Mouse (Mus musculus) stomach, embryonic 16.5 days (tissue): ENCODE measurements around the gene Ppp1r37. TPM values are rescaled to one million over a fixed set of nuclear protein-coding genes. Genes with fewer than 3 reads are reported as not detected.

ENCODE experiments used
- ATAC-seq: fragments of 200-750 bp; cut with Nextera tagmentation; 2 replicates; pipeline ENCODE4 v1.8.0; 2017; ENCODE audit warnings: moderate number of reproducible peaks, moderate TSS enrichment; ENCODE audit not compliant: insufficient read depth, low FRiP score
- H3K27ac ChIP-seq: fragments of 300-500 bp; sonication (generic); 2 replicates; pipeline ENCODE4 v1.5.1; 2014; ENCODE audit warnings: low read length
- H3K27me3 ChIP-seq: fragments of 300-500 bp; sonication (generic); 2 replicates; pipeline ENCODE4 v1.6.1; 2014; ENCODE audit warnings: low read length, control low read depth, mixed read lengths; ENCODE audit not compliant: control insufficient read depth, insufficient read depth
- H3K36me3 ChIP-seq: fragments of 300-500 bp; sonication (generic); 2 replicates; pipeline ENCODE4 v1.6.1; 2014; ENCODE audit warnings: low read length; ENCODE audit not compliant: control insufficient read depth, insufficient read depth
- H3K4me1 ChIP-seq: fragments of 300-500 bp; sonication (generic); 2 replicates; pipeline ENCODE4 v1.6.1; 2014; ENCODE audit warnings: low read length, control low read depth, mixed read lengths; ENCODE audit not compliant: control insufficient read depth, insufficient read depth
- H3K4me2 ChIP-seq: fragments of 300-500 bp; sonication (generic); 2 replicates; pipeline ENCODE4 v1.6.1; 2014; ENCODE audit warnings: low read depth, low read length, mixed read lengths
- H3K4me3 ChIP-seq: fragments of 300-500 bp; sonication (generic); replicated peaks from 2 replicates; pipeline ENCODE4 v1.5.1; 2014; ENCODE audit warnings: mild to moderate bottlenecking, low read length
- H3K9ac ChIP-seq: fragments of 300-500 bp; sonication (generic); 2 replicates; pipeline ENCODE4 v1.6.1; 2014; ENCODE audit warnings: low read length
- H3K9me3 ChIP-seq: fragments of 300-500 bp; sonication (generic); replicated peaks from 2 replicates; pipeline ENCODE4 v1.6.1; 2016; ENCODE audit warnings: low read length, control low read depth; ENCODE audit not compliant: control insufficient read depth
- WGBS: fragments of 180-500 bp; shearing (Covaris S2); extraction: QIAGEN DNeasy Blood & Tissue Kit; methylation state at CpG from one replicate; pipeline ENCODE4 v1.1.7; 2014; 5-methylcytosine and 5-hydroxymethylcytosine counted together
- polyA plus RNA-seq: library from polyadenylated mRNA; unstranded; fragments of >200 nt; fragmentation: Nextera tagmentation; extraction: Ambion mirVana; gene quantifications from 2 replicates; pipeline ENCODE4 v1.2.1, GENCODE M21; 2015

The Ppp1r37 gene
- polyA plus RNA-seq, 1 experiment from 2014 or later, result 20.4 TPM

- Histone ChIP-seq H3K4me3 (no peak overlapping the region), H3K9ac (no peak overlapping the region), H3K4me1 (no peaks in the 10 kb centered on the region), H3K36me3 (no peaks in the 10 kb centered on the region), H3K9me3 (no peaks in the 10 kb centered on the region), H3K27ac (no peak overlapping the region), H3K4me2 (no peak overlapping the region), H3K27me3 (no peaks in the 10 kb centered on the region)
- 64% methylated on average over 12 of the region's 12 CpGs for WGBS
- ATAC-seq, result no peak
Measured at GRCm38 (mm10) chr7:19500420-19501363, 62.2 kb downstream of the Ppp1r37 start.

GRCm38 (mm10) chr7:19498326-19498725 is 64.5 kb downstream of the Ppp1r37 start:
- Histone ChIP-seq H3K4me1 (no peaks in the 10 kb centered on the region), H3K4me2 (no peak overlapping the region), H3K9me3 (no peaks in the 10 kb centered on the region), H3K36me3 (no peaks in the 10 kb centered on the region), H3K27me3 (no peaks in the 10 kb centered on the region), H3K27ac (no peak overlapping the region), H3K9ac (no peak overlapping the region), H3K4me3 (no peak overlapping the region)
- WGBS, result 33% methylated on average over 4 of the region's 4 CpGs
- ATAC-seq, result no peak

- WGBS, result 58% methylated on average over 5 of the region's 5 CpGs
- no peak overlapping the region for H3K4me2 ChIP-seq
Measured at GRCm38 (mm10) chr7:19496214-19496555, 66.7 kb downstream of the Ppp1r37 start.

GRCm38 (mm10) chr7:19495521-19496213 is 67.2 kb downstream of the Ppp1r37 start:
- Histone ChIP-seq H3K36me3 (no peaks in the 10 kb centered on the region), H3K4me3 (no peak overlapping the region), H3K27me3 (peaks cover 7% of the 10 kb centered on the region; the same call in 1 of the 2 replicates), H3K27ac (no peak overlapping the region), H3K4me2 (no peak overlapping the region), H3K9ac (no peak overlapping the region), H3K4me1 (no peaks in the 10 kb centered on the region), H3K9me3 (no peaks in the 10 kb centered on the region)
- 50% methylated on average over 20 of the region's 20 CpGs for WGBS
- peak; percentile 19; the same call in 1 of the 2 replicates for ATAC-seq

More at GRCm38 (mm10) chr7:19496214-19496555, 66.7 kb downstream of the Ppp1r37 start:
- no peak overlapping the region for H3K4me3 ChIP-seq
- H3K36me3 ChIP-seq, result no peaks in the 10 kb centered on the region
- ATAC-seq, result no peak
- H3K9me3 ChIP-seq, result no peaks in the 10 kb centered on the region
- no peaks in the 10 kb centered on the region for H3K4me1 ChIP-seq
- H3K9ac ChIP-seq, result no peak overlapping the region
- H3K27ac ChIP-seq, result no peak overlapping the region
- H3K27me3 ChIP-seq, result peaks cover 3% of the 10 kb centered on the region; the same call in 1 of the 2 replicates

GRCm38 (mm10) chr7:19494751-19495474 is 68.0 kb downstream of the Ppp1r37 start:
- Histone ChIP-seq H3K9ac (no peak overlapping the region), H3K4me2 (no peak overlapping the region), H3K36me3 (no peaks in the 10 kb centered on the region), H3K27ac (no peak overlapping the region), H3K4me1 (no peaks in the 10 kb centered on the region), H3K4me3 (no peak overlapping the region), H3K27me3 (peaks cover 12% of the 10 kb centered on the region; the same call in 1 of the 2 replicates), H3K9me3 (no peaks in the 10 kb centered on the region)
- ATAC-seq, result no peak
- WGBS, result 79% methylated on average over 25 of the region's 25 CpGs

GRCm38 (mm10) chr7:19491731-19492130 is 71.1 kb downstream of the Ppp1r37 start:
- ATAC-seq, result peak; percentile 21; the same call in 1 of the 2 replicates
- H3K9me3 ChIP-seq, result no peaks in the 10 kb centered on the region
- 3% methylated on average over 26 of the region's 26 CpGs for WGBS
- no peaks in the 10 kb centered on the region for H3K36me3 ChIP-seq
- peak overlapping the region; percentile 46 for H3K4me2 ChIP-seq
- peak overlapping the region; percentile 26 for H3K4me3 ChIP-seq
- H3K9ac ChIP-seq, result peak overlapping the region; percentile 65
- 0 out of 2 replicates have a peak overlapping the region, but pooled peaks have one; percentile 14 for H3K27ac ChIP-seq
- H3K27me3 ChIP-seq, result peaks cover 38% of the 10 kb centered on the region
- peaks cover 5% of the 10 kb centered on the region; the same call in 1 of the 2 replicates for H3K4me1 ChIP-seq

- 15% methylated on average over 31 of the region's 31 CpGs for WGBS
- no peak for ATAC-seq
- peaks cover 38% of the 10 kb centered on the region for H3K27me3 ChIP-seq
Measured at GRCm38 (mm10) chr7:19489525-19489924, 73.4 kb downstream of the Ppp1r37 start.

GRCm38 (mm10) chr7:19486549-19486948 is 76.3 kb downstream of the Ppp1r37 start:
- H3K9me3 ChIP-seq, result no peaks in the 10 kb centered on the region
- no peak overlapping the region for H3K4me2 ChIP-seq
- 83% methylated on average over 7 of the region's 7 CpGs for WGBS
- peaks cover 5% of the 10 kb centered on the region; the same call in 1 of the 2 replicates for H3K4me1 ChIP-seq
- H3K4me3 ChIP-seq, result no peak overlapping the region
- no peak overlapping the region for H3K9ac ChIP-seq
- H3K27me3 ChIP-seq, result peaks cover 38% of the 10 kb centered on the region
- no peaks in the 10 kb centered on the region for H3K36me3 ChIP-seq
- no peak overlapping the region for H3K27ac ChIP-seq
- no peak for ATAC-seq

More at GRCm38 (mm10) chr7:19489525-19489924, 73.4 kb downstream of the Ppp1r37 start:
- H3K27ac ChIP-seq, result no peak overlapping the region
- H3K4me3 ChIP-seq, result peak overlapping the region; percentile 9; the same call in 1 of the 2 replicates
- no peaks in the 10 kb centered on the region for H3K9me3 ChIP-seq
- no peak overlapping the region for H3K4me2 ChIP-seq
- H3K9ac ChIP-seq, result 0 out of 2 replicates have a peak overlapping the region, but pooled peaks have one; percentile 11
- peaks cover 5% of the 10 kb centered on the region; the same call in 1 of the 2 replicates for H3K4me1 ChIP-seq
- no peaks in the 10 kb centered on the region for H3K36me3 ChIP-seq
